Mouse (Mus musculus) E14TG2a.4 (cell line): Measurements from ENCODE around the gene Pnma5.

Experiments
- CTCF ChIP-seq: conservative IDR thresholded peaks from 2 replicates; pipeline ENCODE4 v1.5.1; 2014; ENCODE audit warnings: low read length
- NANOG ChIP-seq: IDR thresholded peaks from 2 replicates; pipeline ENCODE4 v1.6.1; 2014; ENCODE audit warnings: borderline replicate concordance, low read length, mixed read lengths
- POU5F1 ChIP-seq: IDR thresholded peaks from 2 replicates; pipeline ENCODE4 v1.6.1; 2014; ENCODE audit warnings: low read length, borderline replicate concordance

DNA sequence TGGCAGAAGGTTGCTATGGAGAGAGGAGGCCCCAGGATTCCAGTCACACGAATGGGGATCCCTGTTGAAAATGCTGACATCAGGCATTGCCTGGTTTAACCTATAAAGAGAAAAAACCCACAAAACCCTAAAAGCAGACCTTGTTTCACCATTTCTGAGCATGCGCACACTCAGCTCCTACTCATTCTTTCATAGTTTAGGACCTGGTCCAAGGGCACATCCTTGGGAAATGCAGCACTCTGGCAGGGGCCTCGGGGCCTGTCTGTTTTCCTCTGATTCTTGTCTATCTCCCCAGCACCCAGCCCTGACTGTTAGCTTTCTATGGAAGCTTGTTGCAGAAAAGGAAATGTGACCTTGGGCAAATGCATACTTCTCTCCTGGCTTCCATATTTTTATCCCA lies 46.3 kb downstream of the Pnma5 start:
- TF ChIP-seq CTCF: no peak
- no peak for TF ChIP-seq NANOG
- TF ChIP-seq POU5F1: no peak
